Mouse (Mus musculus) embryonic fibroblast, embryonic 13.5 days (primary cell): ENCODE data around the gene Gm28047. TPM values are rescaled to one million over a fixed set of nuclear protein-coding genes. Genes with fewer than 3 reads are reported as not detected.
"Not testable (repeated sequence)": the region's sequence is repeated elsewhere in the genome, so short reads cannot be mapped to it uniquely, and the experiment has no call there.

Experiments used
- H3K27ac ChIP-seq: 2 replicates; pipeline ENCODE4 v1.5.1; 2012; ENCODE audit warnings: low read length, control low read depth, inconsistent platforms; ENCODE audit not compliant: insufficient read depth
- H3K4me1 ChIP-seq: 2 replicates; pipeline ENCODE4 v1.6.1; 2011; ENCODE audit warnings: low read length; ENCODE audit not compliant: control insufficient read depth, insufficient read depth
- H3K4me3 ChIP-seq: 2 replicates; pipeline ENCODE4 v1.5.1; 2011; ENCODE audit warnings: mild to moderate bottlenecking, control low read depth, low read length; ENCODE audit not compliant: insufficient read depth
- CTCF ChIP-seq: IDR thresholded peaks from 2 replicates; pipeline ENCODE4 v1.5.1; 2011; ENCODE audit warnings: mild to moderate bottlenecking, control low read depth, low read length, moderate library complexity, borderline replicate concordance; ENCODE audit not compliant: insufficient read depth
- POLR2A ChIP-seq: IDR thresholded peaks from 2 replicates; pipeline ENCODE4 v1.6.1; 2011; ENCODE audit warnings: low read depth, mild to moderate bottlenecking, control low read depth, low read length, moderate library complexity
- polyA plus RNA-seq: library from polyadenylated mRNA; stranded (reverse); fragments of >200 nt; gene quantifications from 2 replicates; pipeline ENCODE4 v1.2.4, GENCODE M21; 2011; ENCODE audit warnings: low read depth; ENCODE audit not compliant: missing spikeins, insufficient read length

The Gm28047 gene
- 2.0 TPM in 1 of 2 replicates, not detected in the other for polyA plus RNA-seq

DNA sequence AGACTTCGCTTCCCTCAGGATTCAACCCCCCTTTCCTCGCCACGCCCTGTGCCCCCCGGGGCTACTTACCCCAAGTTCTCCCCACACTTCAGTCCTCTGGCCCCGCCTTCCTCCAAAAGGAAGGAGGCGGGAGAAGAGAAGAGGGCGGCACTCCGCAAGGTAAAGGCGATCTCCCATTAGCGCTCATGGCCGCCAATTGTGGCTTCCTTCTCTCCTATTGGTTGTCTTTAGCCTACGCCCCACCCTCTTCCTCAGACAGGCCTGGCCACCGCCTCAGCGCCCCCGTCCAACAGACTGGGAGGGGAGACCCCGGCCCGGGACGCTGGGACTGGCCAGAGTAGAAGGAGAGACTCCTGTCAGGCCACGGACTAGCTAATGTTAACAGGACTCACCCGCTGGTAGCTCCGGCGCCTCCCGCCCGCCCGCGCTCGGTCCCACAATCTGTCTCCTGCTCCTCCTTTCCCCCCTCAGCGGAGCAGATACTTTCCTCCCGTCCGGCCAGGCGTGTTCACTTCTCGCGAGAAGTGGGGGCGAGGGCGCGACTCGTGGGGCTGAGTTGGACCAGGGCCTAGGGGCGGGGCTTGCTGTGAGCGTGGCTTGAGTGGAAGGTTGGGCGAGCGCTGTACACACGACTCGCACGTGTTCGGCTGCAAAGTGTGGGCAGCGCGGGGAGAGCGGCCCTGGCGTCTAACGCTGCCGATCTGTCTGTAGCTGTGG is at the start of gene Gm28047, which contains the start of gene Atf7:
Gene Gm28047 (minus strand): TSS at position 98 of the 717 bp plus-strand sequence.
Gene Atf7 (minus strand): TSS at position 495 of the 717 bp plus-strand sequence.
- no peaks in the 10 kb centered on the region for H3K4me1 ChIP-seq
- no peak for TF ChIP-seq CTCF
- peak; percentile 68 for TF ChIP-seq POLR2A

DNA sequence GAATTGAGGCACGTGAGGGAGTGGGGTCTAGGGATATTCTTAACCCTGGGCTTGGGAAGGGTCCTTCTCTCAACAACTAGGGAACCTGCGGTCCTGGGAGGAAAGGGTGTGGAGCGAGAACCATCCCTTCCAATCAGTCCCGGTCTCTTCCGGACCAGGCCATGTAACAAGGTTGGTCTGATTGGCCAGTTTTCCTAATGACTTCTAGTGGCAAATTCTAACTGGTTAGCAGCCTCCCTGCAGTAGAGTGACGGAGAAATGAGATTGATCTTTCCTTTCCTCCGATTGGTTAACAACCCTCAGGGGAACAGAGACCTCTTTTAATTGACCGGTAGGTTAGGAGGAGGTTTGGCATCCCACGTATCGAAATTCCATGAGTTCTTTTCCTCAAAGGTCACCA is 48.7 kb upstream of the Gm28047 start:
- Histone ChIP-seq H3K4me1 (peaks cover 7% of the 10 kb centered on the region), H3K4me3 (no peak overlapping the region), H3K27ac (peak overlapping the region; percentile 98)
- TF ChIP-seq CTCF: no peak
- peak; percentile 78 for TF ChIP-seq POLR2A

More for the DNA sequence above, at the start of gene Gm28047, which contains the start of gene Atf7:
- peak within 1 kb of the TSS; percentile 97 for H3K4me3 ChIP-seq
- H3K27ac ChIP-seq: peak within 1 kb of the TSS; percentile 94

DNA sequence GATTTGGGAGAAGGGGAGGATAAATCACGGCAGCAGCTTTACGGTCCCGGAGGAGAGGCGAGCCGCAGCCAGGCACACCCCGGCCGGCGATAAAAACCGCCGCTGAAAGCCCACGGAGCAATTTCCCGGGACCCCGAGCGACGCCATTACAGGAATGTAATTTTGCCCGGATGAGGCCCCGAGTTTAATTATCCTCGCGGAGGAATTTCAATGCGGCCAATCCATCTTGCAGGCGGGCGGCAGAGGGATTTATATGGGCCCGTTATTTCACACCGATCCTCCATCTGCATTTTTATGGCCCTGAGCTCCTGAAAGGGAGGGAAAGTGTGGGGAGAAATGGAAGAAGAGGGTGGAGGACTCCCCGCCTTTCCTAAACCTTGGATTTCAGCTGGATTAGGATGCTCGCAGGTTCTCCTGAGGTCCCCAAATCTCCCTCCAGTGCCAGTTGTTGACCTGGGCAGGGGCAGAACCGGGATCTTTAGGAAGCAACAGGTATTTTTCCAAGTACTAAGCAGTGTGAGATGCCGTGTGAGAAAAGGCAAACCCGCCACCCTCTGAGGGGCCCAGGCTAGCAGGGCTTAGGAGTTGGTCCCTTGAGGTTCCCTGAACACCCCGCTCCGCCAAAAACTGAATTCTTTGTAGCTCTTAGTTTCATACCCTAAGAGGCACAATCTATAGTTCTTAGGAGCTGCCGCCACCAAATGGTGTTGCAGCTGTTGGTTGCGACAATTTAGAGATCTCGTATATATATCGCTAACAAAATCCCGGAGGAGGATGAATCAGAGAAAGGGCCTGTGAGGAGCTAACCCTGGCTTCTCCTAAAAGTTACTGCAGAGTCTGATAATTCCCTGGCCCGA is 47.6 kb upstream of the Gm28047 start, which contains the start of gene Atp5g2:
Gene Atp5g2 (minus strand): TSS at position 138 of the 857 bp plus-strand sequence.
- Histone ChIP-seq H3K4me3 (no peak within 1 kb of the TSS), H3K4me1 (peaks cover 7% of the 10 kb centered on the region)
- TF ChIP-seq CTCF (no peak), POLR2A (peak; percentile 60)

DNA sequence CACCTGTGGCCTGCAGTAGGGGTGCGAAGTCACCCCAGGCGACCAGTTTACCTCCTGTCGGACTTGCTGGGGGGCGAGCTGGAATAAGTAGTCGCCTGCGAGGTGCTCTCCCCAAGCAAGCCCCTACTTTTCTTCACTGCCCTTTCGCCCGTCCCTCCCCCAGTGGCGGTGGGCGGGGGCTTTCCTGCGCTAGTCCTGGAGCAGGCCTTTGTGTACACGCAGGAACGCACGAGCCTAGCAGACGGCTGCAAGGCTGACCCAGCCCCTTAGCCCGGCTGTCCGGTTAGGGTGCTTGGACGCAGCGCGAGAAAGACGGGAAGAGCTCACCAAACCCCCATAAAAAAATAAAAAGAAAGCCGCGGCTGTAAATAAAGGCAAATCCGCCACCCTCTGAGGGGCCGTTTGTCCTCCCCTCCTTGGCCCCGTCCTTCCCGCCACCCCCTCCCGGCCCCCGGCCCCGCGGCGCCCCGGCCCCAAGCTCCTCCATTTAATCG is 46.9 kb upstream of the Gm28047 start:
- Histone ChIP-seq H3K4me1 (peaks cover 7% of the 10 kb centered on the region), H3K27ac (peak overlapping the region; percentile 98), H3K4me3 (no peak overlapping the region)
- TF ChIP-seq CTCF (no peak), POLR2A (peak; percentile 86)

More for the DNA sequence above, 47.6 kb upstream of the Gm28047 start, which contains the start of gene Atp5g2:
- H3K27ac ChIP-seq: peak within 1 kb of the TSS; percentile 98

DNA sequence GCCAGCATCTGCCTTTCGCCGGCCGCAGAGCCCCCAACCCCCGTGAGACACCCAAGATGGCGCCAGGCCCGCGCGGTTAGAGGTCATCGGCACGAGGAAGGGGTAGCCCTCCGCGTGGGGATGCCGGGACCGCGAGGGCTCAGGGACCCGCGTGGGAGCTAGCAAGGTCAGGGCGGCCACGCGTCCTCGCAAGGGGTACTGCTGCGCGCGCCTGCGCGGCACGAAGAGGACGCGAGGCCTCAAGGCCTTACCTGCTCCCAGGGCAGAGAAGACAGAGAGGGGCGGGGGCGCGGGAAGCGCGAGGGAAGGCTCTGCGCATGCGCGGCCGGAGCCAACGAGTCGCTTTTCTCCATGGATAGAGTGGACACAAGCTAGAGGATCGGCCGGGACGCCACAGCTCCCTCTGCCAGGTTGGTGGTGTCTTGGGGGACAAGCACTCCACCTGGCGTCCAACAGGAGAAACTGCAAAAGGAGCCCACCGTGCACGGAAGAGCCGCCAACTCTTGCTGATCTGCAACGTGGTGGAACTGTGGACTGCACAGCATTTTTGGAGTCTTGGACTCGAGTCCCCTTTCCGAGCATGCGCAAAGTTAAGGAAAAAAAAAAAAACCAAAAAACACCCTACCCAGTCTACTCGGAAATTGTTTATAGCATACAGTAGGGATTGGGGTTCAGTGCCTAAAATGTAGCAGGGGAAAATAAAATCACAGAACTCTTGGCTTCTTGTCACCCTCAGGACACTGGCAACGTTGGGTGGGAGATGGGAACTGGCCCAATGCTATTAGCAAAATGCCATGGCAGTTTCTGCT is 46.1 kb upstream of the Gm28047 start:
- Histone ChIP-seq H3K4me3 (peak overlapping the region; percentile 60), H3K27ac (peak overlapping the region; percentile 98), H3K4me1 (peaks cover 7% of the 10 kb centered on the region)
- TF ChIP-seq POLR2A (peak; percentile 88), CTCF (peak; percentile 99)

DNA sequence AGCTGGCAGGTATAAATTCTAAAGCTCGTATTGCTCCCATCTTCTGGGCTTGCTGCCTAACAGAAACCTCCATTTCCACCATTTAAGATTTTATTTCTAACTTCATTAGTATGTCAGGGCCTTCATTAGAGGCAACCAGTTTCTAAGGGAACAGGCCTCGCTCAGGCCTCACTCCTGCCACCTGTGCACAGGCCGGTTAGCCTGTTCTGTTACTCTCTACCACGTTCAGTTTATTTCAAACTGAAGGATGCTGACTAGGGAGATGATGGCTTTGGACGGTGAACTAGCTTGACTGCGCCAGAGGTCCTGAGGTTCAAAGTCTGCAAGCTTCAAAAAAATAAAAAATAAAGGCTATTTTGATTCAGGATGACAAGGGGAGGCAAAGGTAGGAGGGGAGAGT is 45.4 kb upstream of the Gm28047 start:
- Histone ChIP-seq H3K4me1 (peaks cover 7% of the 10 kb centered on the region), H3K27ac (peak overlapping the region; percentile 70), H3K4me3 (peak overlapping the region; percentile 60)
- TF ChIP-seq CTCF (no peak), POLR2A (peak; percentile 36; the same call in 1 of the 2 replicates)

DNA sequence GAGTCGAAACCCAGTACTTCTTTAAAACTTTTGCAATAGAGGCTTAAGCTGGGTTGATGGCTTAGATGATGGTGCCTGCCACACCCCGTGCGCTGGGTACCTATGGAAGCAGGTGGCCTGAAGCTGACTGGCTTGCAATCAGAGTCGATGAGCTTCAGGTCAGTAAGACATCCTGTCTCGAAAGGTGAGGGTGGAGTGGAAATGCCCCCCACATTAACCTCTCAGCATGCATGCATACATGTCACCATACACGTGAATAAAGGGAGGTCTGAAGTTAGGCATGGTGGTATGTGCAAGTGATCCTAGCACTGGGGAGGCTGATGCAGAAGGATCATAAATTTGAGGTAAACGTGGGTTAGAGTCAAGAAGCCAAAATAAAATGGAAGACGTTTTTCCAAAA is 44.7 kb upstream of the Gm28047 start:
- TF ChIP-seq CTCF (no peak), POLR2A (no peak)
- Histone ChIP-seq H3K4me3 (peak overlapping the region; percentile 4; the same call in 1 of the 2 replicates), H3K4me1 (peaks cover 7% of the 10 kb centered on the region), H3K27ac (no peak overlapping the region)

DNA sequence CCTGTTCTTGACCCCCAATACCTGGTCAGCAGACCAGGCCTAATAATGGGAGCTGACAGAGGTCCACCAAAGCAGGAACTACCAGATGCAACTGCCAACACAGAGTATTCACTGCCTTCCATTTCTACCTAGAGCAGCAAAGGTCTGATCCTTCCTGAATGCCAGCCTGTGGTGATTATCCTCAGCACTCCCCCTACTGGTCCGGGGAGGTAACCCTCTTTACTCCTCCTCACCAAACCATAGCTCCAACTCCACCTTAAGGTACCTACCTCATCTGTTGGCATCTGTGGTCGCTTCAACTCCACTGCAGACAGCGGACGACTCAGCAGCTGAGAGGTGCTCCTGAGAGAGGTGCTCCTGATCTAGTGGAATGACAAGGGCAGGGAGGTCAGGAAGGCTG is 40.6 kb upstream of the Gm28047 start:
- TF ChIP-seq CTCF (peak; percentile 43; the same call in 1 of the 2 replicates), POLR2A (no peak)
- Histone ChIP-seq H3K4me3 (no peak overlapping the region), H3K4me1 (no peaks in the 10 kb centered on the region), H3K27ac (no peak overlapping the region)

DNA sequence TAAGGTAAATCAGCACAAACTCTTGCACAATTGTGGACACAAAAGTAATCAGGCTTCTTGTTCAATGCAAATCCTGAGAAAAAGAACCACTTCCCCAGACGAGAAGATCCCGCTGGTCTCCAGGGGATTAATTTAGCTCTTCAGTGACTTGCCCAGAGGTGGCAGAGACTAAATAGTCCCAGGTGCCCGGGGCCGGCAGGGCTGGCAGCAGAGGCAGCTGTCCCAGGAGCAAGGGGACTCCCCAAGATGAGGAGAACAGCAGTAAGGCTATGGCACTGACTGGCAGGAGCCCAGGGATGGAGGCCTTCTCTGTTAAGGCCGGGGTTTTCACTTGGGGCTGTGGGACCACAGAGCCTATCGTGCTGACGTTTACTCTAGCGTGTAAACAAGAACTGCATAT is 39.0 kb upstream of the Gm28047 start:
- Histone ChIP-seq H3K4me3 (no peak overlapping the region), H3K27ac (no peak overlapping the region), H3K4me1 (no peaks in the 10 kb centered on the region)
- TF ChIP-seq POLR2A (no peak), CTCF (no peak)

DNA sequence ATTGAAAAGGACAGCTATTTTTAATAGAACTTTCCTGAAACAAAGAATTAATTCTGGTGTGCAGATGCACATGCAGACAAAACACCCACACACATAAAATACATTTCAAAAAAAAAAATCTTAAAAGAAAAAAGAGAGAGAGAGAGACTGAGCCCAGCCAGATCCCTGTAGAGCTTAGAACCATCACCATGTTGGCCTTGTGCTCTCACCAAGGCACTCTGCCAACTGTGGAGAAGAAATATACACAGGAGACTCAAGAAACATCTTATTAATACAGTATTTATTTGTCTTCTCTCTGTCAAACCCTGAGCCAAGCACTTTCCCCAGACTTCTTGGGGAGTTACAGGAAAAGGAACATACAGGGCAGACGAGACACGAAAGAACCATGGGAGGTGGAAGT is 37.7 kb upstream of the Gm28047 start:
- not testable (repeated sequence) for H3K4me3 ChIP-seq, H3K4me1 ChIP-seq

More for the DNA sequence above, 37.7 kb upstream of the Gm28047 start:
- not testable (repeated sequence) for H3K27ac ChIP-seq
